Mouse (Mus musculus) cortical plate, adult 2 months (tissue): ENCODE data around the gene Klf6.

Experiments
- CTCF ChIP-seq: fragments of 200-500 bp; IDR thresholded peaks from 2 replicates; pipeline ENCODE4 v1.5.1; 2011; ENCODE audit warnings: mild to moderate bottlenecking, control low read depth, low read length; ENCODE audit not compliant: insufficient read depth; ENCODE audit errors: extremely low read depth
- POLR2A ChIP-seq: fragments of 200-500 bp; IDR thresholded peaks from 2 replicates; pipeline ENCODE4 v1.6.1; 2011; ENCODE audit warnings: mild to moderate bottlenecking, low read length, control low read depth; ENCODE audit not compliant: insufficient read depth; ENCODE audit errors: extremely low read depth

DNA sequence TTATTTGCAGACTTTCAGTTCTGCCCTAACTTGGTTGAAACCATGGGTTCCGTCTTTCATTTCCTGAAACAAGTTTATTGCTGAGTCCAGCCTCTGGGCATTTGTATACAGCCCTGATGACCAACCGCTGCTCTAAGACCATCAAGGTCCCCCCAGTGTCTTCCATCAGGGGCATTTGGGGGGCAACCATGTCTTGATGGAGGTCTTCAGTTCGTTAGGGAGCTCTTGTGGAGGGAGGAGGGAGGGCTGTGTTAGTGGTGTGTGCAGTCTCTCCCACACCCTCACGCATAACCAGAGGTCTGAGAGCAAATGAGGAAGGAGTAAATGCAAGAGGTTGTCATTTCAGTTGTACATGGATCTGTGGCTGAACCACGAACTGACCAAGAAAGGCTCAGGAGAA, 26.9 kb downstream of the Klf6 start:
- TF ChIP-seq POLR2A, result no peak
- no peak for TF ChIP-seq CTCF
